Mouse (Mus musculus) liver, postnatal 0 days (tissue): ENCODE data around the gene Radil.

Experiments
- CTCF ChIP-seq: sonication (generic); IDR thresholded peaks from 2 replicates; pipeline ENCODE4 v1.5.1; 2016; ENCODE audit warnings: antibody characterized with exemption, low read depth
- EP300 ChIP-seq: IDR thresholded peaks from 2 replicates; pipeline ENCODE4 v1.6.1; 2016; ENCODE audit warnings: antibody characterized with exemption, low read depth, mild to moderate bottlenecking

- TF ChIP-seq CTCF (no peak), EP300 (no peak)
Observed at GRCm38 (mm10) chr5:142448623-142449022, 102.3 kb downstream of the Radil start.
